Mouse (Mus musculus): ENCODE data around the gene Ly6g6e. TPM values are rescaled to one million over a fixed set of nuclear protein-coding genes. Genes with fewer than 3 reads are reported as not detected.

The Ly6g6e gene
- polyA plus RNA-seq, 1 experiment from 2014 or later = 11.8 TPM

DNA sequence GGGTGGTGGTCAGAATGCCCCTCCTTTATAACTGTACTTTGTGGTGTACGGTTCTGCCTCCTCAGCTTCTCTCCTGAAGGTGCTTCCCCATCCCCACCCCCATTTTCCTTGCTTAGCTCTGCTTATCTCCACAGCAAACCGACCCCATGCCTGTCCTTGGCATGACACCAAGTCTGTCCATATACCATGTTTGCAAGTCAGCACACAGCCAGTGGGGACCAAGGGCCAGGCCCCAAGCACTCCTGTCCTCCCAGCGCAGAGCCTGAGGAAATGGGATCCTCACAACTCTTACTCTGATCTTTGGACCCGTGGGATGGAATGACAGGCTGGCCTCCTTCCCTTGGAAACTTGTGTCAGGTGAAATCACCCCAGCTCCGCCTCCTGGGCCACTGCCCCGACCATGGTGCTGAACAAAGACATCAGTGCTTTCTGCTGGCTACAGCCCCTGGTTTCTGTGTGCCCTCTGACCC is 26.6 kb downstream of the Ly6g6e start:
- H3K4me3 ChIP-seq (ENCODE audit: low read depth, low read length) = no peak overlapping the region
- H3K9me3 ChIP-seq (ENCODE audit: control insufficient read depth, low read length) = no peaks in the 10 kb centered on the region
- H3K9ac ChIP-seq (ENCODE audit: low read depth, low read length) = no peak overlapping the region
- DNase-seq (ENCODE audit: low spot score) = no peak
- WGBS = 70% methylated on average over 6 of the region's 6 CpGs
- H3K4me2 ChIP-seq (ENCODE audit: low read depth, low read length) = no peak overlapping the region
- peaks cover 61% of the 10 kb centered on the region for H3K36me3 ChIP-seq (ENCODE audit: control insufficient read depth, insufficient read depth, low read length)
- ATAC-seq (ENCODE audit: low read depth) = no peak
- no peaks in the 10 kb centered on the region for H3K27me3 ChIP-seq (replicated peaks; ENCODE audit: control insufficient read depth, insufficient read depth, low read length)
- H3K4me1 ChIP-seq (ENCODE audit: control insufficient read depth, insufficient read depth, low read length) = no peaks in the 10 kb centered on the region
- no peak overlapping the region for H3K27ac ChIP-seq (replicated peaks; ENCODE audit: low read depth, low read length)

DNA sequence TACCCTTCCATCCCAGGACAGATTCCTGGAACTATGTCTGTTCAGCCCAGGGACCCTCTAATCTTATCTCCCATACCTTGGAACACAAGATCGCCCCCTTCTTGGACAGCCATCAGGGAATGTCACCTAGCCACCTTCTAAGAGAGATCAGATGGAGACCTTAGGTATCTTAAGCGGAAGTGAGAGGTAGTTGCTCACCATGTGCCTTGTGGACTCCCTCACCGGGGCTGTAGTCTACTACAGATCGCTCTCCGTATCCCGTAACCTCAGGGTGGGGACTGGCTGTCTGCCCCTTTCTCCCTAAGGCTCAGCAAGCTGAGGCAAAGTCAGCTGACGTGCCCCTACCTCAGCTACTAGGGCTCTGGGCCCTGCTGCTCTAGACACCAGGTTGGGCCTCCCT is 27.4 kb downstream of the Ly6g6e start:
- Histone ChIP-seq H3K4me3 (ENCODE audit: low read depth, low read length) (no peak overlapping the region), H3K9ac (ENCODE audit: low read depth, low read length) (no peak overlapping the region), H3K36me3 (ENCODE audit: control insufficient read depth, insufficient read depth, low read length) (peaks cover 53% of the 10 kb centered on the region), H3K4me1 (ENCODE audit: control insufficient read depth, insufficient read depth, low read length) (no peaks in the 10 kb centered on the region), H3K9me3 (ENCODE audit: control insufficient read depth, low read length) (no peaks in the 10 kb centered on the region), H3K4me2 (ENCODE audit: low read depth, low read length) (no peak overlapping the region), H3K27me3 (replicated peaks; ENCODE audit: control insufficient read depth, insufficient read depth, low read length) (no peaks in the 10 kb centered on the region), H3K27ac (replicated peaks; ENCODE audit: low read depth, low read length) (no peak overlapping the region)
- DNase-seq (ENCODE audit: low spot score) = no peak
- 89% methylated on average over 7 of the region's 7 CpGs for WGBS
- ATAC-seq (ENCODE audit: low read depth) = no peak

DNA sequence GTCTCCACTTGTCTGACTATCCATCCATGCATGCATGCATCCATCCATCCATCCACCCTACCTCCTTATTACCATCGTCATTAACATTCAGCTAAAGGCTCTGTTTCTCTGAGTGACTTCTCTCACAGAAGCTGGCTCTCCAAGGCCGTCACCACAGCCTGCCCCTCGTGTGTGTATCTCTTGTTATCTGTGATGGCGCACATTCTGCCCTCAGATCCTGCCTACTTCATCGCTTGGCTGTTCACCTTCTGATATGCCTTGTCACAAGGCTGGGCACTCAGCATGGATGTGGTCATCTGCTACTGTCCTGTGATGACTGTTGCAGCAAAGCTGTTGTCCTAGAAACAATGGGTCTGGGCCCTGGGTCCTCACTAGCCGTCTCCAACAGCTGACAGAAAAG is 28.1 kb downstream of the Ly6g6e start:
- ATAC-seq (ENCODE audit: low read depth) (no peak), DNase-seq (ENCODE audit: low spot score) (no peak)
- Histone ChIP-seq H3K4me3 (ENCODE audit: low read depth, low read length) (no peak overlapping the region), H3K9ac (ENCODE audit: low read depth, low read length) (no peak overlapping the region), H3K9me3 (ENCODE audit: control insufficient read depth, low read length) (no peaks in the 10 kb centered on the region), H3K4me1 (ENCODE audit: control insufficient read depth, insufficient read depth, low read length) (no peaks in the 10 kb centered on the region), H3K27ac (replicated peaks; ENCODE audit: low read depth, low read length) (no peak overlapping the region), H3K36me3 (ENCODE audit: control insufficient read depth, insufficient read depth, low read length) (peaks cover 46% of the 10 kb centered on the region), H3K4me2 (ENCODE audit: low read depth, low read length) (no peak overlapping the region), H3K27me3 (replicated peaks; ENCODE audit: control insufficient read depth, insufficient read depth, low read length) (no peaks in the 10 kb centered on the region)
- WGBS = 81% methylated on average over 6 of the region's 6 CpGs

GRCm38 (mm10) chr17:35105740-35106389 is 29.2 kb downstream of the Ly6g6e start:
- DNase-seq (ENCODE audit: low spot score) = peak; percentile 57

GRCm38 (mm10) chr17:35106522-35106921 is 29.8 kb downstream of the Ly6g6e start:
- no peak overlapping the region for H3K27ac ChIP-seq (replicated peaks; ENCODE audit: low read depth, low read length)
- no peak overlapping the region for H3K9ac ChIP-seq (ENCODE audit: low read depth, low read length)
- H3K36me3 ChIP-seq (ENCODE audit: control insufficient read depth, insufficient read depth, low read length) = peaks cover 29% of the 10 kb centered on the region
- ATAC-seq (ENCODE audit: low read depth) (no peak), DNase-seq (ENCODE audit: low spot score) (no peak)
- H3K4me3 ChIP-seq (ENCODE audit: low read depth, low read length) = 0 out of 2 replicates have a peak overlapping the region, but pooled peaks have one; percentile 1
- H3K4me2 ChIP-seq (ENCODE audit: low read depth, low read length) = 0 out of 2 replicates have a peak overlapping the region, but pooled peaks have one; percentile 27
- H3K9me3 ChIP-seq (ENCODE audit: control insufficient read depth, low read length) = no peaks in the 10 kb centered on the region
- H3K4me1 ChIP-seq (ENCODE audit: control insufficient read depth, insufficient read depth, low read length) = no peaks in the 10 kb centered on the region
- H3K27me3 ChIP-seq (replicated peaks; ENCODE audit: control insufficient read depth, insufficient read depth, low read length) = no peaks in the 10 kb centered on the region
- WGBS = 57% methylated on average over 3 of the region's 3 CpGs

More at GRCm38 (mm10) chr17:35105740-35106389, 29.2 kb downstream of the Ly6g6e start:
- Histone ChIP-seq H3K4me2 (ENCODE audit: low read depth, low read length) (peak overlapping the region; percentile 27), H3K9ac (ENCODE audit: low read depth, low read length) (0 out of 2 replicates have a peak overlapping the region, but pooled peaks have one; percentile 40), H3K9me3 (ENCODE audit: control insufficient read depth, low read length) (no peaks in the 10 kb centered on the region), H3K4me3 (ENCODE audit: low read depth, low read length) (0 out of 2 replicates have a peak overlapping the region, but pooled peaks have one; percentile 1), H3K4me1 (ENCODE audit: control insufficient read depth, insufficient read depth, low read length) (no peaks in the 10 kb centered on the region), H3K27ac (replicated peaks; ENCODE audit: low read depth, low read length) (no peak overlapping the region), H3K27me3 (replicated peaks; ENCODE audit: control insufficient read depth, insufficient read depth, low read length) (no peaks in the 10 kb centered on the region), H3K36me3 (ENCODE audit: control insufficient read depth, insufficient read depth, low read length) (peaks cover 35% of the 10 kb centered on the region)
- 22% methylated on average over 13 of the region's 13 CpGs for WGBS
- 0 out of 2 replicates have a peak, but pooled peaks have one; percentile 24 for ATAC-seq (ENCODE audit: low read depth)

- Histone ChIP-seq H3K36me3 (ENCODE audit: control insufficient read depth, insufficient read depth, low read length) (peaks cover 13% of the 10 kb centered on the region), H3K27ac (replicated peaks; ENCODE audit: low read depth, low read length) (no peak within 1 kb of the TSS), H3K9me3 (ENCODE audit: control insufficient read depth, low read length) (no peaks in the 10 kb centered on the region), H3K4me1 (ENCODE audit: control insufficient read depth, insufficient read depth, low read length) (no peaks in the 10 kb centered on the region), H3K27me3 (replicated peaks; ENCODE audit: control insufficient read depth, insufficient read depth, low read length) (no peaks in the 10 kb centered on the region), H3K4me2 (ENCODE audit: low read depth, low read length) (no peak within 1 kb of the TSS), H3K9ac (ENCODE audit: low read depth, low read length) (no peak within 1 kb of the TSS), H3K4me3 (ENCODE audit: low read depth, low read length) (no peak within 1 kb of the TSS)
- DNase-seq (ENCODE audit: low spot score) (no peak), ATAC-seq (ENCODE audit: low read depth) (no peak)
- 85% methylated on average over 6 of the region's 6 CpGs for WGBS
Measured at GRCm38 (mm10) chr17:35108097-35108496, 31.4 kb downstream of the Ly6g6e start, which contains the start of gene Ly6g5c. TSS of gene Ly6g5c (plus strand) at chr17:35108279.

DNA sequence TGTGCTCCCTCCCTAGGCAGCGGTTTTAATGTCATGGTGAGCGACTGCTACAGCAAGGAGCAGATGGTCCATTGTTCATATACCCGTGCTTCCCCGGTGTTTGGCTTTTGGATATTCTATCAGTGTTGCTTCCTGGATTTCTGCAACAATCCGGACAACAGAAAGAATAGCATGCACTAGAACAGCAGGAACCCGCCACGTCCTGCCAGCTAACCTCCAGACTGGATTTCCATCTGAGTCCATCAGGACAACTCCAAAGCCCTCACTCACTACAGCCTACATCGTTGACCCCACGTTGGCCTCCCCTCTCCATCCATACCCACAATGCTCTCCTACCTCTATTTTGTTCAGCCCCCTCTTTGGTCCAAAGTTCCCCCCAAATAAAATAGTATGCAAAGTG is 35.1 kb downstream of the Ly6g6e start:
- H3K4me1 ChIP-seq (ENCODE audit: control insufficient read depth, insufficient read depth, low read length) = no peaks in the 10 kb centered on the region
- peaks cover 26% of the 10 kb centered on the region for H3K36me3 ChIP-seq (ENCODE audit: control insufficient read depth, insufficient read depth, low read length)
- WGBS = 75% methylated on average over 9 of the region's 9 CpGs
- H3K4me2 ChIP-seq (ENCODE audit: low read depth, low read length) = no peak overlapping the region
- H3K9ac ChIP-seq (ENCODE audit: low read depth, low read length) = no peak overlapping the region
- ATAC-seq (ENCODE audit: low read depth) (no peak), DNase-seq (ENCODE audit: low spot score) (no peak)
- H3K4me3 ChIP-seq (ENCODE audit: low read depth, low read length) = no peak overlapping the region
- H3K27ac ChIP-seq (replicated peaks; ENCODE audit: low read depth, low read length) = no peak overlapping the region
- H3K9me3 ChIP-seq (ENCODE audit: control insufficient read depth, low read length) = no peaks in the 10 kb centered on the region
- H3K27me3 ChIP-seq (replicated peaks; ENCODE audit: control insufficient read depth, insufficient read depth, low read length) = no peaks in the 10 kb centered on the region

GRCm38 (mm10) chr17:35115046-35116019 is 38.6 kb downstream of the Ly6g6e start, which contains the start of gene Ly6g5b:
TSS of gene Ly6g5b (minus strand) at chr17:35115428.
- H3K4me1 ChIP-seq (ENCODE audit: control insufficient read depth, insufficient read depth, low read length) = peaks cover 5% of the 10 kb centered on the region
- DNase-seq (ENCODE audit: low spot score) = no peak

More at GRCm38 (mm10) chr17:35115046-35116019, 38.6 kb downstream of the Ly6g6e start, which contains the start of gene Ly6g5b:
- ATAC-seq (ENCODE audit: low read depth) = no peak
- Histone ChIP-seq H3K9me3 (ENCODE audit: control insufficient read depth, low read length) (no peaks in the 10 kb centered on the region), H3K36me3 (ENCODE audit: control insufficient read depth, insufficient read depth, low read length) (peaks cover 55% of the 10 kb centered on the region), H3K4me2 (ENCODE audit: low read depth, low read length) (no peak within 1 kb of the TSS), H3K27me3 (replicated peaks; ENCODE audit: control insufficient read depth, insufficient read depth, low read length) (no peaks in the 10 kb centered on the region), H3K4me3 (ENCODE audit: low read depth, low read length) (no peak within 1 kb of the TSS), H3K9ac (ENCODE audit: low read depth, low read length) (no peak within 1 kb of the TSS), H3K27ac (replicated peaks; ENCODE audit: low read depth, low read length) (no peak within 1 kb of the TSS)
- WGBS = 84% methylated on average over 8 of the region's 8 CpGs

Measured in embryonic facial prominence, embryonic 14.5 days (tissue).